Mouse (Mus musculus) neural tube, embryonic 15.5 days (tissue): Measurements from ENCODE around the gene Hc. TPM values are rescaled to one million over a fixed set of nuclear protein-coding genes. Genes with fewer than 3 reads are reported as not detected.

ENCODE experiments used
- ATAC-seq: fragments of 200-750 bp; cut with Nextera tagmentation; 2 replicates; pipeline ENCODE4 v1.8.0; 2017; ENCODE audit warnings: mild to moderate bottlenecking, moderate TSS enrichment, moderate library complexity; ENCODE audit not compliant: low FRiP score
- H3K27ac ChIP-seq: fragments of 300-500 bp; sonication (generic); replicated peaks from 2 replicates; pipeline ENCODE4 v1.5.1; 2015; ENCODE audit warnings: mild to moderate bottlenecking, inconsistent platforms
- H3K27me3 ChIP-seq: fragments of 300-500 bp; sonication (generic); replicated peaks from 2 replicates; pipeline ENCODE4 v1.6.1; 2015; ENCODE audit warnings: inconsistent platforms
- H3K36me3 ChIP-seq: fragments of 300-500 bp; sonication (generic); 2 replicates; pipeline ENCODE4 v1.6.1; 2015; ENCODE audit warnings: inconsistent platforms
- H3K4me1 ChIP-seq: fragments of 300-500 bp; sonication (generic); 2 replicates; pipeline ENCODE4 v1.6.1; 2015; ENCODE audit warnings: inconsistent platforms
- H3K4me2 ChIP-seq: fragments of 300-500 bp; sonication (generic); 2 replicates; pipeline ENCODE4 v1.6.1; 2015; ENCODE audit warnings: inconsistent platforms, mild to moderate bottlenecking, moderate library complexity
- H3K4me3 ChIP-seq: fragments of 300-500 bp; sonication (generic); replicated peaks from 2 replicates; pipeline ENCODE4 v1.5.1; 2015; ENCODE audit warnings: mild to moderate bottlenecking, inconsistent platforms
- H3K9ac ChIP-seq: fragments of 300-500 bp; sonication (generic); replicated peaks from 2 replicates; pipeline ENCODE4 v1.6.1; 2015; ENCODE audit warnings: mild to moderate bottlenecking, inconsistent platforms
- H3K9me3 ChIP-seq: fragments of 300-500 bp; sonication (generic); replicated peaks from 2 replicates; pipeline ENCODE4 v1.6.1; 2016; ENCODE audit warnings: inconsistent platforms
- WGBS: fragments of 180-500 bp; shearing (Covaris S2); methylation state at CpG from one replicate; pipeline ENCODE4 v1.1.7; 2015; ENCODE audit warnings: mixed read lengths; 5-methylcytosine and 5-hydroxymethylcytosine counted together
- polyA plus RNA-seq: library from polyadenylated mRNA; unstranded; fragments of >200 nt; fragmentation: Nextera tagmentation; extraction: Ambion mirVana; gene quantifications from 2 replicates; pipeline ENCODE4 v1.2.1, GENCODE M21; 2015

Hc gene
- polyA plus RNA-seq = 0.61 and 0.68 TPM in 2 replicates

DNA sequence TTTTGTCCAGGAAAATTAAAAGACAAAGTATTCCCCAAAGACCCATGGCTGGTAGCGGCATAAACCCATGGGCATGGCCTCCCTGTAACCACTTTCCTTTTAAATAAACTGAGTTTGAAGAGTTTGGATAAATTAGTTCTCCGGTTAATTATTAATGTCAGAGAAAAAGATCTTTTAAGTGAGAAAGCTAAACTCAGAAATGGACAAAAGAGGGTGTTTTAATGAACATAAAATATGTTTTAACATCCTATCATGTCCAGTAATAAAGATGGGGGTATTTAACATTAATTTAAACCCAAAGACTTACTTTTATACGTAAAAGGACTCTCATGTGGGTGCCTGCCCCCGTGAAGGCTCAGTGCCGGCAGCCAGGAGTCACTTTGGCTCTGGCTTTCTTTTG is at the start of gene Hc:
Gene Hc (minus strand): TSS at position 101 of the 400 bp plus-strand sequence.
- Histone ChIP-seq H3K9ac (no peak within 1 kb of the TSS), H3K27ac (no peak within 1 kb of the TSS), H3K27me3 (no peaks in the 10 kb centered on the region), H3K36me3 (no peaks in the 10 kb centered on the region), H3K4me3 (no peak within 1 kb of the TSS), H3K4me1 (no peaks in the 10 kb centered on the region), H3K9me3 (no peaks in the 10 kb centered on the region), H3K4me2 (no peak within 1 kb of the TSS)
- no peak for ATAC-seq
- WGBS = 87% methylated on average over 5 of the region's 5 CpGs

DNA sequence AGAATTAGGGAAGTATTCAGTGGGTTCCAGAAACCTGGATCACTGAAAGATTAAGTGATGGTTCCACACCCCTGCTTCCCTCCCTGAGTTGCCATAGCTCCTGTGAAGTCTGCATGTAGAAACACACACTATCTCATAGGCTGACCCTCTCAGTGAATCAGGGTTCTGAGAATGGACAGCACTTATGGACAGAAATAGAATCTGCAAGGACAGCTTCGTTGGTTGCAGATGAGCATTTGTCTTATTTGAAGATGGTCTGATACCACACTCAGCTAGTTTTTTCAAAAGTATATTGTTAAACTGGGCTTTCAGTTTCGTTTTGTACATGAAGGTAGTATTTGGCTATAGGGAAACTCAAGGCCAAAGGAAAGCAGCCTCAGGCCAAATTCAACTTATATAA is 49.3 kb upstream of the Hc start:
- Histone ChIP-seq H3K27me3 (0 out of 2 replicates have a peak, but pooled peaks cover 2% of the 10 kb centered on the region), H3K4me3 (no peak overlapping the region), H3K27ac (no peak overlapping the region), H3K9ac (no peak overlapping the region), H3K4me2 (peak overlapping the region; percentile 9; the same call in 1 of the 2 replicates), H3K4me1 (peaks cover 16% of the 10 kb centered on the region), H3K9me3 (no peaks in the 10 kb centered on the region), H3K36me3 (no peaks in the 10 kb centered on the region)
- 90% methylated on average over 2 of the region's 2 CpGs for WGBS
- no peak for ATAC-seq

DNA sequence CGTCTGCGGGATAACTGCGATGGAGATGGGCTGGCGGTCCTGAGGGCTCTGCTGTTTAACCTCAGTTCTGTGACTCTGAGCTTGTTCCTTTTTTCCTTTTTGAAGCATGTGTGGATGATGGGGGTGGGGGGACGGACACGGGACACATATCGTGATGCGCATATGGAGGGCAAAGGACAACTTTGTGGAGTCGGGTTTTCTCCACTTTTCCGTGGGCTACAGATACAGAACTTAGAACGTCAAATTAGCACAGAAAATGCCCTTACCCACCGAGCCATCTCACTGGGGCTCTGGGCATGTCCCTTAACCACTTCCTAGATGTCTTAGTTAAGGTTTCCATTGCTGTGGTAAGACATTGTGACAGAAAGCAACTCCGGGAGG is 48.7 kb upstream of the Hc start:
- Histone ChIP-seq H3K36me3 (no peaks in the 10 kb centered on the region), H3K9ac (peak overlapping the region; percentile 76), H3K4me3 (peak overlapping the region; percentile 85), H3K27ac (peak overlapping the region; percentile 91), H3K27me3 (0 out of 2 replicates have a peak, but pooled peaks cover 2% of the 10 kb centered on the region), H3K4me1 (peaks cover 16% of the 10 kb centered on the region), H3K9me3 (no peaks in the 10 kb centered on the region), H3K4me2 (peak overlapping the region; percentile 64)
- WGBS = under 1% methylated on average over 13 of the region's 13 CpGs
- 0 out of 2 replicates have a peak, but pooled peaks have one; percentile 4 for ATAC-seq

DNA sequence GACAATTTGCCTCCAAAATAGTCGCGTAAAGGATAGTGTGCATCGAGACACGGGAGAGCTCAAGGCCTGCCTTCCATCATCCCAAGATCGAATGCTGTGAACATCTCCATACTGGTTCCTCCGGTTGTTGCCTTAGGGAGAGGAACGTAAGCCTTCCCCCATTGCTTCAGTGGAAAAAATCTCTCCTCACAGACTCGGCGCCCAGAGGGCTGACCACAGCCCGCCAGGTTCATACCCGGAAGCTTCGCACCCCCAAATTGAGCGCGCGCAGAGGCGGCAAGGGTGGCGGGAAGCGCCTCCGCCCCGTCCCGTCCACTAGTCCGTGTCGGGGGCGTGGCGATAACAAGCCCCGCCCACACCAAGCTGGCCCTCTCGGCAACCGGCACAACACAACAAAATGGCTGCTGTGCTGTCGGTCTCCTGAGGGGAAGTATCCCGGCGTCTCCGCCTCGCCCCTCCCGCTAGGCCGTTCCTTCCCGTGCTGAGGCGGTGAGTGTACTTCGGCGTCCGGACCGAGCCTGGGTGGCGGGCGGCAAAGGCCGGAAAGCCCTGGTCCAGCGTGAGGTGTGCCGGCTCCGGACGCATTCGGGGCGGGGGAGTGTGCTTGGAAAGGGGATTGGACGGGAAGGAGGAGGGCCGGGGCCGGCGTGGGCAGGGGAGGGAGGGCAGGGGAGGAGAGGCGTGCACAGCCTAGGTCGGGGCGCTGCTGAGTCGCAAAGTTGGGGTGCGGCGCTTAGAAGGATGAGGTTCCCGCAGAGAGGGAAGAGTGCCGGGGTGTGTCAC is 48.1 kb upstream of the Hc start, which contains the start of gene Cntrl:
Gene Cntrl (plus strand): TSS at position 352 of the 783 bp plus-strand sequence.
- peak within 1 kb of the TSS; percentile 91 for H3K27ac ChIP-seq
- peaks cover 16% of the 10 kb centered on the region for H3K4me1 ChIP-seq
- H3K9me3 ChIP-seq = no peaks in the 10 kb centered on the region
- H3K4me3 ChIP-seq = peak within 1 kb of the TSS; percentile 85
- peak within 1 kb of the TSS; percentile 64 for H3K4me2 ChIP-seq
- peak within 1 kb of the TSS; percentile 76 for H3K9ac ChIP-seq
- WGBS = under 1% methylated on average over 62 of the region's 62 CpGs
- 0 out of 2 replicates have a peak, but pooled peaks cover 2% of the 10 kb centered on the region for H3K27me3 ChIP-seq
- peak; percentile 97 for ATAC-seq
- no peaks in the 10 kb centered on the region for H3K36me3 ChIP-seq

DNA sequence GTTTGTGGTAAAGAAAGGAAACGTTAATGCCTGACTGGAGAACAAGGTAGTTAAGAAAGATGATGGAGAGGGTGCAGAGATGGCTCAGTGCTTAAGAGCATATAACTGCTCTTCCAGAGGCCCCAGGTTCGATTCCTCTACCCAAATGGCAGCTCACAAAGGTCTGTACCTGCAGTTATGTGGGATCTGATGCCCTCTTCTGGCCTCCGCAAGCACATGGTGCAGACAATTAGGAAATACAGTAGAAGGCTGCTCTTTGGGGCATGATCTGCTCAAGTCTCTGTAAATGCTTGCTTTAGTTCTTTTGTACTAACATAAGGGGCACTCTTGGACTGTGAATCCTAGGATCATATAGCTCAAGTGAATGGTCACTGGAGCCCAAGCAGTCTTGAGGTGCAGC is 47.5 kb upstream of the Hc start:
- H3K27me3 ChIP-seq = 0 out of 2 replicates have a peak, but pooled peaks cover 2% of the 10 kb centered on the region

DNA sequence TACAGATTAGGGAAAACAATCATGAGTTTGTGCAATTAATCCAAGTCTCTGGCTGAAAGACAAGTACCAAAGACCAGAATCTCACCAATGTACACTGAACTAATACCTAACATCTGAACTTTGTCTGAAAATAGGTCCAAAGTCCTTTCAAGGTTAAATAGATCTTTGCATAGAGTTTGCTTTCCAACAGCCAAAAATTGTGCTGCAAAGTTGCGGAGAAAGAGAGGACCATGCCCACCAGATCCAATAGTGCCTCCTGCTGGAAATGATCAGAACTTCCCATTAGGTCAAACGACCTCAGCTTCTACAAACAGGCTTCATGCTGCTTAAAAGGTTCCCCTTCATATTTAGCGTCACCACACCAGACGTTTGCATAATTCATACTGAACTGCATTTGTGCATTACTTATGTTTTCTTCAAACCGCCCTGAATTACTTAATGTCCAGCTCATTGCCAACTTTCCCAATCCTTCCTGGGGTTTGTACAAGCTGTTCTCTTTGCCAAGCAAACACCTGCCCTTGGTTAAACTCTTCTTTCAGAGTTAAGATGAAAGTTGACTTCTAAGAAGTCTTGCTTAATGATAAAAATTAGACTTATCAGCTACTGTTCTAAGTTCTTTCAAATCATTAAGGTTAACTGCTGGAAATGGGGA is 46.9 kb upstream of the Hc start:
- Histone ChIP-seq H3K4me3 (no peak overlapping the region), H3K9ac (no peak overlapping the region), H3K27ac (no peak overlapping the region), H3K36me3 (no peaks in the 10 kb centered on the region), H3K27me3 (0 out of 2 replicates have a peak, but pooled peaks cover 2% of the 10 kb centered on the region), H3K4me2 (no peak overlapping the region), H3K4me1 (peaks cover 16% of the 10 kb centered on the region), H3K9me3 (no peaks in the 10 kb centered on the region)
- no peak for ATAC-seq
- 58% methylated on average over 5 of the region's 5 CpGs for WGBS

More for the DNA sequence above, 47.5 kb upstream of the Hc start:
- peak overlapping the region; percentile 76 for H3K9ac ChIP-seq
- ATAC-seq = peak; percentile 83
- H3K36me3 ChIP-seq = no peaks in the 10 kb centered on the region
- H3K4me1 ChIP-seq = peaks cover 16% of the 10 kb centered on the region
- peak overlapping the region; percentile 85 for H3K4me3 ChIP-seq
- peak overlapping the region; percentile 64 for H3K4me2 ChIP-seq
- H3K27ac ChIP-seq = peak overlapping the region; percentile 91
- H3K9me3 ChIP-seq = no peaks in the 10 kb centered on the region
- 33% methylated on average over 3 of the region's 3 CpGs for WGBS

DNA sequence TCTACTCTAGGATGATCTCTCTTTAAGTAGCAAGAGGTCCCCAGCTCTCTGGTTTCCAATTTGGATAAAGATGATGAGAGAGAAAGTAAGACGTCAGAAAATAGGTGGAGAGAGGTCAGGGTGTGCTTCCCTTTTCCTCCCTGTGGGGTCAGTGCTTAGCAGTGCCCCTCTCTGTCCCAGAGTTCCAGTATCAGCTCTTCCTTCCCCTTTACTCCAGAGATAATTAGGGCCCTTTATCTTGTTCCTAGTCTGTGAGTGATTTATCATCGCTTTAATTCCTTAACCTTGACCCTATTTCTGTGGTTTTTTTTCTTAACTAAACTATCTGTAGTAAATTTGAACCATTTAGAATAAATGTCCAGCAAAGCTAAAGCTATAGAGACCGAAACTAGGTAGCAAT is 43.6 kb upstream of the Hc start:
- 0 out of 2 replicates have a peak, but pooled peaks cover 2% of the 10 kb centered on the region for H3K27me3 ChIP-seq
- no peaks in the 10 kb centered on the region for H3K9me3 ChIP-seq
- no peaks in the 10 kb centered on the region for H3K36me3 ChIP-seq
- no peak overlapping the region for H3K4me2 ChIP-seq
- H3K4me1 ChIP-seq = peaks cover 6% of the 10 kb centered on the region
- H3K9ac ChIP-seq = no peak overlapping the region
- no peak for ATAC-seq
- no peak overlapping the region for H3K4me3 ChIP-seq
- no peak overlapping the region for H3K27ac ChIP-seq
- WGBS = 60% methylated on average over 3 of the region's 3 CpGs

DNA sequence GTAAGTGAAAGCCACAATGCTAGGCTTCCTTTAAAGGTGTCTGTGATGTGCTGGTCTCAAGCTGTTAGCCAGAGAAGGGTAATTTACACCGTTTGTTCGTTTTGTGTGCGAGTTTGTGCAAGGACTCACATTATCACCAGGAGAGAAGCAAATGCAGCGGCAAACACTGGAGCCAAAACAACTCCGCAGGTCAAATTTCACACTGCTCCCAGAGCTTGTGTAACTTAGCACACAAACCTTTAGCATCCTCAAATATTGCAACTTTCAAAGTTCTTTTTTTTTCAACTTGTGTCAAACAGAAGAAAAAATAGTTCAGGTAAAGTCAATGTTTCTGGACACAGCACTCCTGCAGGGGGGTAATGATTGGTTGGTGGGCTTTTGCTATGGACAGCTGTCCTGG is 42.3 kb upstream of the Hc start:
- no peak overlapping the region for H3K9ac ChIP-seq
- ATAC-seq = no peak
- H3K4me1 ChIP-seq = peaks cover under 1% of the 10 kb centered on the region; the same call in 1 of the 2 replicates
- no peak overlapping the region for H3K27ac ChIP-seq
- H3K27me3 ChIP-seq = 0 out of 2 replicates have a peak, but pooled peaks cover 2% of the 10 kb centered on the region
- H3K9me3 ChIP-seq = no peaks in the 10 kb centered on the region
- H3K36me3 ChIP-seq = no peaks in the 10 kb centered on the region
- no peak overlapping the region for H3K4me3 ChIP-seq
- WGBS = 65% methylated on average over 5 of the region's 5 CpGs
- H3K4me2 ChIP-seq = no peak overlapping the region

DNA sequence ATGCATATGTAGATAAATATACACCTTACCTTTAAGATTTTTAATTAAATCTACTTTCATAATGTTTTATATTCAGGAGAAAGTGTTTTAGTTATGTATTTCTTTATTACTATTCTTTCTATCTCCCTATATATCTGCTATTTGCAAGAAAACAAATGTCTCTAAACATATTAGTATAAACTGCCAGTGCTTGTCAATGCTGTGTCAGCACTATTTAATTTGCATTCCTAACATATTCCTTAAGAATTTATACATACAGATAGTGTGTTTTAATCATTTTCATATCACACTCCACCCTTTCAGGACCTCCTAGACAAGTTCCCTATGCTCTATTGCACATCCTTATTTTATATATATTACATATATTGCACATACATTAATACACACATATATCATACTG is 41.5 kb upstream of the Hc start:
- H3K4me1 ChIP-seq = no peaks in the 10 kb centered on the region
- H3K4me3 ChIP-seq = no peak overlapping the region
- no peaks in the 10 kb centered on the region for H3K9me3 ChIP-seq
- H3K9ac ChIP-seq = no peak overlapping the region
- ATAC-seq = no peak
- no peak overlapping the region for H3K4me2 ChIP-seq
- H3K27ac ChIP-seq = no peak overlapping the region
- no peaks in the 10 kb centered on the region for H3K36me3 ChIP-seq
- 0 out of 2 replicates have a peak, but pooled peaks cover 2% of the 10 kb centered on the region for H3K27me3 ChIP-seq

DNA sequence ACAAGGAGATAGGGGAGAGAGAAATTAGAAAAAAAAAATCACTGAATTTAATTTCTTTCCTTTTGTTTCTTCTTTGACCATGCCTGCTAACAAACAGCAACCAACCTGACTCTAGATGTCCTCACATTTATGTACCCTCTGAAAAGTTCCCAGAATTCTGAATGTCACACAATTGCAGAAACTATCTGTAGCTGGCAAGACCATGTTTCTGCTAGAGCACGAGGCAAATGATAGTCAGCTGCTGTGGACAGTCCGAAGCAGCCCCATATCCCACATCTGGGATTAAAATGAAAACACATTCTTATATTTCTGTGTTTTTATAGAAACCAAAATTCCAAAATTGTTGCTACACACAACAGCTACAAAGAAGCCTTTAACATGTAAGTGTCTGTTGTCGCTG is 40.2 kb upstream of the Hc start, which contains the start of gene AI182371:
Gene AI182371 (minus strand): TSS at position 101 of the 400 bp plus-strand sequence.
- Histone ChIP-seq H3K4me2 (no peak within 1 kb of the TSS), H3K27ac (no peak within 1 kb of the TSS), H3K4me1 (no peaks in the 10 kb centered on the region), H3K9ac (no peak within 1 kb of the TSS), H3K36me3 (no peaks in the 10 kb centered on the region), H3K9me3 (no peaks in the 10 kb centered on the region), H3K27me3 (no peaks in the 10 kb centered on the region), H3K4me3 (no peak within 1 kb of the TSS)
- 95% methylated on average over 3 of the region's 3 CpGs for WGBS
- ATAC-seq = no peak

DNA sequence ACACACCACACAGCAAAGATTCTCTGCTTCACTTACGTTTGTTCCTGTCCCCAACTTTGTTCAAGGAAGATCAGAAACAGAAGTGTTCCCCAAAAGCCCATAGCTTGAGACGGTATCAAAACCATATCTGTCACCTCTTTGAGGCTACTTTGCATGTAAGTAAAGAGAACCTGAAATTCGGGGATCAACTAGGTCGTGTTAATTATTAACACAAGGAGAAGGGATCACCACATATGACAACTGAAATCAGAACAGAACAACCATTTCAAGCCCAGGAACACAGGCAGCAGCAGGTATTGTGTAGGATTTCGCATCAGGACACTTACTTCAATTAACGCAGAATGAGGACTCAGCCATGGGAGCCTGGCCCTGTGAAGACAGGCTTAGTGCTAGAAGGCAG is 39.3 kb upstream of the Hc start:
- 86% methylated on average over 6 of the region's 6 CpGs for WGBS
- no peak overlapping the region for H3K27ac ChIP-seq
- no peaks in the 10 kb centered on the region for H3K27me3 ChIP-seq
- no peak for ATAC-seq
- no peak overlapping the region for H3K4me3 ChIP-seq
- H3K4me1 ChIP-seq = no peaks in the 10 kb centered on the region
- no peaks in the 10 kb centered on the region for H3K9me3 ChIP-seq
- H3K9ac ChIP-seq = no peak overlapping the region
- no peaks in the 10 kb centered on the region for H3K36me3 ChIP-seq
- H3K4me2 ChIP-seq = no peak overlapping the region
